Mouse (Mus musculus): ENCODE measurements around the gene Pik3c2g. TPM values are rescaled to one million over a fixed set of nuclear protein-coding genes. Genes with fewer than 3 reads are reported as not detected.

The Pik3c2g gene
- 0.21 and 0.38 TPM in 2 replicates for polyA plus RNA-seq (2015; fragmentation: Nextera tagmentation; extraction: Ambion mirVana)

DNA sequence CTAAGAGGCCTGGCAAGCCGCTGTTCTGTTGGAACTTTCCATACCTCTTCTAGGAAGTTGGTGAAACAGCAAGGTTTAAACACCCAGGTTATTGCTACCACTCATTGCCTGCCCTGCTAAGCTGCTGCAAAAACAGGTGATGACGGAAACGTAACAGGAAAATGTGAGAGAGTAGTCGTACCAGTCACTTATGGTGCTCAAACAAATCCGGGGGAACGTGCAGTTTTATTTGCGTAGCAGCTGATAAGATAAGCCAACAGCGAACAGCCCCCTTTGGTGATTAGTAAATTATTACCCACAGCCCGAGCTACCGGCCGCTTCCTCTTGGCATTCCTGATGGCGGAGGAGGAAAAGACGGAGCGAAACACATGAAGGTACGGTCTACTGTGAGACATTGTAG is at the start of gene Pik3c2g:
TSS of gene Pik3c2g (plus strand) at position 330 of the 400 bp plus-strand sequence.
- Histone ChIP-seq H3K27me3 (no peaks in the 10 kb centered on the region; the same call in 1 of the 2 replicates), H3K4me3 (no peak within 1 kb of the TSS), H3K4me2 (no peak within 1 kb of the TSS), H3K36me3 (no peaks in the 10 kb centered on the region), H3K9me3 (no peaks in the 10 kb centered on the region), H3K4me1 (replicated peaks) (no peaks in the 10 kb centered on the region), H3K27ac (no peak within 1 kb of the TSS), H3K9ac (no peak within 1 kb of the TSS)
- no peak for ATAC-seq (ENCODE audit: low FRiP score)
- 73% methylated on average over 15 of the region's 15 CpGs for WGBS

DNA sequence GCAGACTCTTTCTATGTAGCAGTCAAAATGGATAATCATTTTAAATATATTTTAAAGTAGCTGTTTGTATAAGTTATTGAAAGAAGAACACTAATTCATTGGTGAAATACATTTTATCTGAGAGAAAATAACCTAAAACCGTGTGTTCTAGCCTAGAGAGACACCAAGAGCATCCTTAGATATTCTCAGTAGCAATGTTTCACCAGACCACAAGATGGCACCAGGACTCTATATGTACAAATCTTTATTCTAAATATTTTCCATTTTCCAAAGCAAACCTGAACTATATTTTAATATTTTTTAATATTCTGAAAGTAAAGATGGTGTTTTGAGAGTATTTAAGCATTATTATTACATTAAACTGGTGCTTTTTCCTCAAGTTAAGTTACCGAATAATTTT is 48.6 kb upstream of the Pik3c2g start:
- Histone ChIP-seq H3K4me1 (replicated peaks) (no peaks in the 10 kb centered on the region), H3K27ac (no peak overlapping the region), H3K4me3 (no peak overlapping the region), H3K9me3 (no peaks in the 10 kb centered on the region), H3K9ac (no peak overlapping the region), H3K4me2 (no peak overlapping the region), H3K27me3 (no peaks in the 10 kb centered on the region), H3K36me3 (no peaks in the 10 kb centered on the region)
- 67% methylated on average over 2 of the region's 2 CpGs for WGBS
- no peak for ATAC-seq (ENCODE audit: low FRiP score)

DNA sequence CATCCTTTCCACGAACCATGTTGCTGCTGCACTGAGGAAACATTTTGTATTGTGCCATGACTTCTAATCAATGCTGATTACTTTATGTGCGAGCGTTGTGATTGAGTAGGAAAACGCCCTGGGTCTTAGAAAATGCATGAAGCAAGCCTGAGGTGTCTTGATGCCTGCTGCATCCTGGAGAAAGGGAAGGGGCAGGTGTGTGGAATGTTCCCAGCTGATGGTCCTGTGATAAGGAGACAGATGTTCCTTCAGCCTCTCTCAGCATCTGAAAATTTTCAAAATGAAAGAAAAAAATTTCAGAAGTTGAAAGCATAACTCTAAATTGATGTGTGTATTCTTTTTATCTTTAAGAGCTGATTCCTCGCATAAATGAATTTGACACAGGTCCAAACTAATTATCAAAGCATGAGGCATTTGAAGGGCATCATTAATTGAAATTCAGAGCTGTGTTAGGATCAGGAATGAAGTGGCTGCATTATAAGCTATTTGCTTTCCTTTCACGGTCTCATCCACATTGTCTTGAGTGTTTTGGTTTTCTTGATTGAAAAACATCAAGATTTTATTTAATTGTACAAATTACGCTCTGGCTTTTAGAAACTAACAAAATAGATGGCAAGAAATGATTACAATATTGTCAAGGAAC is 31.4 kb upstream of the Pik3c2g start:
- ATAC-seq (ENCODE audit: low FRiP score), result no peak
- Histone ChIP-seq H3K4me2 (no peak overlapping the region), H3K27me3 (no peaks in the 10 kb centered on the region), H3K4me3 (no peak overlapping the region), H3K9me3 (no peaks in the 10 kb centered on the region), H3K4me1 (replicated peaks) (no peaks in the 10 kb centered on the region), H3K36me3 (no peaks in the 10 kb centered on the region), H3K27ac (no peak overlapping the region), H3K9ac (no peak overlapping the region)
- 70% methylated on average over 7 of the region's 7 CpGs for WGBS

DNA sequence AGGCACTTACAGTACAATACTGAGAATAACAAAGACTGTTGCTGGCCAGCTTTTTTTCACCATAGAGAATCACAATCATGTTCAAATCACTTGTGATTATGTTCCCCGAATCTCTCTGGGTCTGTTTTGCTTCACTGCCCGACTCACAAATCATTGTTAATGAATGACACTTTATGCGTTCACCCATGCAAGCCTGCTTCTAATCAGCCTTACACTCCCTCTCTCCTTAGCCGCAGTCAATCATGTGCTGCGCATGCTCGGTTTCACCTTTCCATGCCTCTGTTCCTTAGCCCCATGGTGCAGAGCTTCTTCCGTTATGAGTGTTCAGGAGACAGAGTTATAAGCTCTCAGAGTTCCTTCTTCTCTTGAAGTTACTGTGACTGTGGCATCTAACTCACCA is 17.8 kb upstream of the Pik3c2g start:
- Histone ChIP-seq H3K4me3 (no peak overlapping the region), H3K4me2 (no peak overlapping the region), H3K27me3 (no peaks in the 10 kb centered on the region), H3K9ac (no peak overlapping the region), H3K36me3 (no peaks in the 10 kb centered on the region), H3K9me3 (no peaks in the 10 kb centered on the region), H3K4me1 (replicated peaks) (no peaks in the 10 kb centered on the region), H3K27ac (0 out of 2 replicates have a peak overlapping the region, but pooled peaks have one; percentile 48)
- 35% methylated on average over 7 of the region's 7 CpGs for WGBS
- ATAC-seq (ENCODE audit: low FRiP score), result 0 out of 2 replicates have a peak, but pooled peaks have one; percentile 57

DNA sequence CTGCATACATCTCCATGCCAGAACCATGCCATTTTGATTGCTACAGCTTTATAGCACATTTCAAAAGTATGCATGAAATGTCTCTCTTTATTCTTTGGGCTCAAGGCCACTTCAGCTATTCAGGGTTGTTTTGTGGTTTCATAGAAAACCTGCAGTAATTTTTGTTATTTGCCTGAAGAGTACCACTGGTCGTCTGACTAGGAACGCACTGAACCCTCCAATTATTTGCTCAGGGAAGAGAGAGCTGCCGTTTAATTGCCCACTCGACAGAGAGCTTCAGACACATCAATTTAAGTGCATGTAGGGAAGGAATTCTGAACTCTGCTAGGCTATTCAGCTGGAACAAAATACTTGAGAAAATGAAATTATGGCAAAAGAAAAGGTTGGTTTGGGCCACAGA is 11.2 kb upstream of the Pik3c2g start:
- H3K36me3 ChIP-seq, result no peaks in the 10 kb centered on the region
- no peaks in the 10 kb centered on the region for H3K4me1 ChIP-seq (replicated peaks)
- ATAC-seq (ENCODE audit: low FRiP score), result no peak
- H3K4me2 ChIP-seq, result no peak overlapping the region
- no peak overlapping the region for H3K27ac ChIP-seq
- WGBS, result 71% methylated on average over 4 of the region's 4 CpGs
- H3K9me3 ChIP-seq, result no peaks in the 10 kb centered on the region
- no peaks in the 10 kb centered on the region for H3K27me3 ChIP-seq
- H3K9ac ChIP-seq, result no peak overlapping the region
- no peak overlapping the region for H3K4me3 ChIP-seq

DNA sequence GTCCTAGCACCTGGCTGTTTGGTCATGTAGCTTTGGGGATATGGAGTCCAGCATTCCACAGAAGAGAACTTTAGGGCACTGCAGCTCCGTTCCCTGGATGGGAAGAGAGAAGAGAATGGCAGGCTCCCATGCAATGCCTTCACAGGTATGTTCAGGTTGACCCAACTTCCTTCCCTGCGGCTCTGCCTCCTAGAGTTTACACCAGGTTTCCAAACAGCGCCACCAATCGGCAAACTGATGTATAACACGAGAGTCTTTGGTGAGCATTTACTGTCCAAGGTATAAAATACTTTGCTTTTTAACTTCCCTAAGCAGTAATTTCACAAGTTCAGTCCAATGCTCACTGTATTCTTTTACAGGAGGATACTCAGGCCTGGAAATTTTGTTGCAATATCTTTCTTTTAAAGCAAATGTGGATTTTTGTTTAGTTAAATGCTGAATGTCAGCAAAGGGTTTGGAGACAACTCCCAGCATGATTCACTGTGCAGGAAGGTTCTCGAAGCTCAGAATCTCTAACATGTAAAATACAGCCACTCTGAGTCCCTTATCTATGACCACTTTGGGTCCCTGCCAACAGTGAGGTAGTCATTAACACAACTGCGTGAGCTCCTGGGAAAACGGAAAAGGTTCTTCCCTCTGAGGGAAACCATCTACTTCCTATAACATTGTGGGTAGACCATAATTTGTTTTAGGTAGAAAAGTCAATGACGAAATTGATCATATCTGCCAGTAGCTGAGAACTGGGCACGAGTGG is 10.6 kb upstream of the Pik3c2g start:
- no peak for ATAC-seq (ENCODE audit: low FRiP score)
- WGBS, result 70% methylated on average over 10 of the region's 10 CpGs
- no peaks in the 10 kb centered on the region for H3K4me1 ChIP-seq (replicated peaks)
- H3K27ac ChIP-seq, result no peak overlapping the region
- H3K36me3 ChIP-seq, result no peaks in the 10 kb centered on the region
- H3K9me3 ChIP-seq, result no peaks in the 10 kb centered on the region
- no peak overlapping the region for H3K9ac ChIP-seq
- no peak overlapping the region for H3K4me2 ChIP-seq
- no peaks in the 10 kb centered on the region for H3K27me3 ChIP-seq
- no peak overlapping the region for H3K4me3 ChIP-seq

DNA sequence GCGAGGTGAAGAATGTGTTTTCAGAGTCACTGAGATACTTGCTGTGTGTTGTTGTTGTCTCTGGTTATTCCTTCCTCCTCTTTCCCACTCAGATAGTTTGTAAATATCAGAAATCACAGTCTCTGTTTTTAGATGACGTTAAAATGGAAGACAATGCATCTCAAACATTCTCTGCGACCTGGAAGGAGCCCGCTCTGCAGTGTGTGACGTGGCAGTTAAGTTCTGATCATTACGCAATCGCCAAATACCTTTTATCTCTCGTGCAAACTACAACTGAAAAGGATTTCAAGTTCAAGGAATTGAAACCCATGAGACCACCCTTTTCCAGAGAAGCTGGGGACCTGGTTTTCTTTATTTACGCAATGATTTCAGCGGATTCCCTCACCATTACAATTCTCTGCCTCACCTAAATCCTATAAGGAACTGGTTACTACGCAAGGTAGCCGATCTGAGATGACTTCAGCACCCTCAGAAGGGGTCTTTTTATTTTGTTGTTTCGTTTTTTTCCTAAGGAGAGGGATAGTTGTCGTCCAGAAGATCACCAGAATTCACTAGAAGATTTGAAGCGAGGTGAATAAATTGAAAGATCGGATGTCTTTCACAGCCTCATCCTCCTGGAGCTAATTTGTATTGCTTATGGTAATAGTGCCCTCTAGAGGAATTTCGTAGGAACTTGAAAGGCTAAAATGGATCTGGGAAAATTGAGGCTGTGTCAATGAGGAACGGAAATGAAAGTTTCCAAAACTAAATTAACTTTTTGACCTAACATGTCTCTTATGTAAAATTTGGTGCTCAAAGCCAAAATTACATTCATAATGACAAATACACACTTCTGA is 9.8 kb upstream of the Pik3c2g start:
- Histone ChIP-seq H3K4me2 (peak overlapping the region; percentile 29), H3K4me3 (no peak overlapping the region), H3K4me1 (replicated peaks) (no peaks in the 10 kb centered on the region), H3K36me3 (no peaks in the 10 kb centered on the region), H3K27ac (no peak overlapping the region), H3K9me3 (no peaks in the 10 kb centered on the region), H3K27me3 (no peaks in the 10 kb centered on the region), H3K9ac (no peak overlapping the region)
- no peak for ATAC-seq (ENCODE audit: low FRiP score)
- 59% methylated on average over 18 of the region's 18 CpGs for WGBS

DNA sequence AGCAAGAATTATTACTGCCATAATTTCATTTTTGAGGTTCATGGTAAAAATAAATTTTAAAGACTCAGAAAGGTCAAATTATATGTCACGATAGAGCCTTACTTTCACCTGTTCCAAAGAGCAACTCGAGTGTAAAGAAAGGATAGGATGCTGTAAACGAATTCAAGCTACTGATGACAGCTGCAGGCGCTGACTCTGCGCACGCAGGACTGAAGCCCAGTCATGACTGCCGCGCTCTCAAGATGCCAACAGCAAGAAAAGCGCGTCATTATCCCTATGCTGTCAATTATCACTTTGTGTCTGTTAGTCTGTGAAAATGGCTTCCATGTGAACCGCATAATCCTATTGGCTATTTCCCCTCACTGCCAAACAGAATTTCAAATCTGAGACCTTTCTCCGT is 457 bp downstream of the Pik3c2g start:
- no peaks in the 10 kb centered on the region for H3K4me1 ChIP-seq (replicated peaks)
- no peaks in the 10 kb centered on the region for H3K9me3 ChIP-seq
- H3K4me3 ChIP-seq, result no peak overlapping the region
- no peak overlapping the region for H3K27ac ChIP-seq
- no peaks in the 10 kb centered on the region; the same call in 1 of the 2 replicates for H3K27me3 ChIP-seq
- H3K4me2 ChIP-seq, result no peak overlapping the region
- no peak for ATAC-seq (ENCODE audit: low FRiP score)
- H3K36me3 ChIP-seq, result no peaks in the 10 kb centered on the region
- H3K9ac ChIP-seq, result no peak overlapping the region
- WGBS, result 76% methylated on average over 12 of the region's 12 CpGs

DNA sequence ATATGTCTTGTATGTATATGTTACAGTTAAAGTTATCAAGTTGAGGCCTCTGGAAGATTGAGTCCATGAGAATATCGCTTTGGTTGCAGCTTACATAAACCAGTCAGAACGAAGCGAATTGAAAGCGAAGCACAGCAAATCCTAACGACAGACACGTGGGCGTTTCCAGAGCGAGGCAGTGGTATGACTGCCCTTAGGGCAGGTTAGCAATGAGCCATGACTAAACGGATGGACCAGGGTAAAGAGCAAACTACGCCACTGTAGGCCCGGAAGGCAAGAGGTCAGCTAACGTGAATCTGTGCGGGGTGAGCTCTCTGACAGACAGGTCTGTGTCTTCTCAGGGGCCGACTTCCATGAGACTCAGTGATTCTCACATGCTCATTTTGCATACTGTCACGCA is 1.4 kb downstream of the Pik3c2g start:
- no peak for ATAC-seq (ENCODE audit: low FRiP score)
- 39% methylated on average over 15 of the region's 15 CpGs for WGBS

DNA sequence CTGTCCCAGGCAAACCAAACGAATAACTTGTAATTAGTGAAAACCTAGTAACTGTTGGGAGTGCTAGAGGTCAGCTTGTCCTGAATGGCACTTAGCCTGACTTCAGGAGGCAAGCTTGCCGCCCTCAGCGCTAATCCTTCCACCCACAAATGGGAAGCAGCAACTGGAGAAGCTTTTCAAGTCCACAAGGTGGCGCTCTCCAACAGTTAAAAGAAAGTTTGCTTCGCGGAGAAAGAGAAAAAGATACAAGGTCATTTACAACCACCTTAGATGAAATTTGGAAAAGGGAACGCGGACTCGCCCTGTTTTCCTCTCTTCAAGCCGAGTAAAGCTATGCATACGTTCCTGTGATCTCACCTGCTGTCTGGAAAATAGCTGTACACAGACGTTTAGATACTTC is 2.3 kb downstream of the Pik3c2g start:
- H3K36me3 ChIP-seq, result no peaks in the 10 kb centered on the region
- no peak overlapping the region for H3K27ac ChIP-seq
- no peaks in the 10 kb centered on the region for H3K4me1 ChIP-seq (replicated peaks)
- H3K9ac ChIP-seq, result no peak overlapping the region
- 0 out of 2 replicates have a peak overlapping the region, but pooled peaks have one; percentile 19 for H3K4me2 ChIP-seq
- no peaks in the 10 kb centered on the region for H3K9me3 ChIP-seq
- WGBS, result 10% methylated on average over 12 of the region's 12 CpGs
- no peak overlapping the region for H3K4me3 ChIP-seq
- no peak; the same call in 1 of the 2 replicates for ATAC-seq (ENCODE audit: low FRiP score)
- no peaks in the 10 kb centered on the region; the same call in 1 of the 2 replicates for H3K27me3 ChIP-seq

More for the DNA sequence above, 1.4 kb downstream of the Pik3c2g start:
- H3K36me3 ChIP-seq, result no peaks in the 10 kb centered on the region
- no peaks in the 10 kb centered on the region; the same call in 1 of the 2 replicates for H3K27me3 ChIP-seq
- no peak overlapping the region for H3K4me2 ChIP-seq
- no peak overlapping the region for H3K27ac ChIP-seq
- H3K9ac ChIP-seq, result no peak overlapping the region
- no peak overlapping the region for H3K4me3 ChIP-seq
- H3K4me1 ChIP-seq (replicated peaks), result no peaks in the 10 kb centered on the region
- no peaks in the 10 kb centered on the region for H3K9me3 ChIP-seq

DNA sequence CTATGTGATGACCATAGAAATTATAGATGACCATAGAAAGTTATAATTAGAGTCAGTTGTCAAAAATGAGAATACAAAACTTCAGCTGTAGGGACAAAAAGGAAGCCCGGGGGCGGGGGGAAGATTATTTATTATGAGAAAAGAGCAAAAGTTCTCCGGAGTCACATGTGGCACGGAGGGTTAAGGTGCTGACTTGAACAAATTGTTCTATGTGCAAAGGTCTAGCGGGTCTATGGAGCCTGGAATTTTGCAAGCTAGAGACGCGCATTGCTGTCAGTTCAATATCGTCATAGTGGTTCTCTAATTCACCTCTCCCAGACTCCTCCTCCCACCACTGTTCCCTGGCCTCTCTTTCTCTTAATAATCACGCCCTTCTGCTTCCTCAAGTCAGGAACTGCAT is 2.8 kb downstream of the Pik3c2g start:
- Histone ChIP-seq H3K9ac (no peak overlapping the region), H3K27me3 (no peaks in the 10 kb centered on the region; the same call in 1 of the 2 replicates), H3K4me2 (no peak overlapping the region), H3K4me3 (no peak overlapping the region), H3K27ac (no peak overlapping the region), H3K9me3 (no peaks in the 10 kb centered on the region), H3K36me3 (no peaks in the 10 kb centered on the region), H3K4me1 (replicated peaks) (no peaks in the 10 kb centered on the region)
- ATAC-seq (ENCODE audit: low FRiP score), result no peak
- WGBS, result 70% methylated on average over 9 of the region's 9 CpGs

DNA sequence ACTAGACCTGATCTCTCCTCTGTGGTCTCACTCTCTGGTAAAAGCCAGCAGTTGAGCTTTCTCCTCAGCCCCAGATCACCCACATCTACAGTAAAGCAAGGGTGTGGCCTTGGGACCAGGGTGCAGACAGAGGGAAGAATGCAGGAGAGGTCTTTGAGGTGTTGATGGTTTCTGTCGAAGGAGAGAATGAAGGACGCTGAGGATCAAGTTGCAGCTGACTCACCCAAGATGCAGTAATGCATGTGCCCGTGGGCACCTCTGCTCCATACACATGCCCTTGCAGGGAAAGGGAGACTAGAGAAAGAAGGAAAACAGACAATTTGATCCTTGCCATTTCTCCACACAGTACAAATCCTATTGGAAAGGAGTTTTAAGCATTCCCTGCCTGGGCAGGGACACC is 5.1 kb downstream of the Pik3c2g start:
- no peak overlapping the region for H3K9ac ChIP-seq
- H3K36me3 ChIP-seq, result no peaks in the 10 kb centered on the region
- WGBS, result 45% methylated on average over 3 of the region's 3 CpGs
- H3K4me3 ChIP-seq, result no peak overlapping the region
- H3K9me3 ChIP-seq, result no peaks in the 10 kb centered on the region
- no peak overlapping the region for H3K27ac ChIP-seq
- no peak for ATAC-seq (ENCODE audit: low FRiP score)
- H3K27me3 ChIP-seq, result no peaks in the 10 kb centered on the region; the same call in 1 of the 2 replicates
- no peaks in the 10 kb centered on the region for H3K4me1 ChIP-seq (replicated peaks)
- no peak overlapping the region for H3K4me2 ChIP-seq
